Mouse (Mus musculus) splenic B cell, adult 2 months (primary cell): ENCODE data around the gene Drd4.
A peak's percentile ranks its signal among the peaks of the same experiment; 100 is the strongest.

Experiments used
- DNase-seq: peaks from one replicate; pipeline ENCODE4 v3.0.0-alpha.2; 2011; ENCODE audit warnings: low read depth, low spot score
- H3K27me3 ChIP-seq: 2 replicates; pipeline ENCODE4 v1.6.1; 2012; ENCODE audit warnings: mild to moderate bottlenecking, low read length, moderate library complexity, mixed read lengths; ENCODE audit not compliant: control insufficient read depth, poor library complexity, insufficient read depth, severe bottlenecking
- H3K36me3 ChIP-seq: 2 replicates; pipeline ENCODE4 v1.6.1; 2012; ENCODE audit warnings: mild to moderate bottlenecking, low read length, moderate library complexity, mixed read lengths; ENCODE audit not compliant: control insufficient read depth, poor library complexity, insufficient read depth, severe bottlenecking

Drd4 gene

DNA sequence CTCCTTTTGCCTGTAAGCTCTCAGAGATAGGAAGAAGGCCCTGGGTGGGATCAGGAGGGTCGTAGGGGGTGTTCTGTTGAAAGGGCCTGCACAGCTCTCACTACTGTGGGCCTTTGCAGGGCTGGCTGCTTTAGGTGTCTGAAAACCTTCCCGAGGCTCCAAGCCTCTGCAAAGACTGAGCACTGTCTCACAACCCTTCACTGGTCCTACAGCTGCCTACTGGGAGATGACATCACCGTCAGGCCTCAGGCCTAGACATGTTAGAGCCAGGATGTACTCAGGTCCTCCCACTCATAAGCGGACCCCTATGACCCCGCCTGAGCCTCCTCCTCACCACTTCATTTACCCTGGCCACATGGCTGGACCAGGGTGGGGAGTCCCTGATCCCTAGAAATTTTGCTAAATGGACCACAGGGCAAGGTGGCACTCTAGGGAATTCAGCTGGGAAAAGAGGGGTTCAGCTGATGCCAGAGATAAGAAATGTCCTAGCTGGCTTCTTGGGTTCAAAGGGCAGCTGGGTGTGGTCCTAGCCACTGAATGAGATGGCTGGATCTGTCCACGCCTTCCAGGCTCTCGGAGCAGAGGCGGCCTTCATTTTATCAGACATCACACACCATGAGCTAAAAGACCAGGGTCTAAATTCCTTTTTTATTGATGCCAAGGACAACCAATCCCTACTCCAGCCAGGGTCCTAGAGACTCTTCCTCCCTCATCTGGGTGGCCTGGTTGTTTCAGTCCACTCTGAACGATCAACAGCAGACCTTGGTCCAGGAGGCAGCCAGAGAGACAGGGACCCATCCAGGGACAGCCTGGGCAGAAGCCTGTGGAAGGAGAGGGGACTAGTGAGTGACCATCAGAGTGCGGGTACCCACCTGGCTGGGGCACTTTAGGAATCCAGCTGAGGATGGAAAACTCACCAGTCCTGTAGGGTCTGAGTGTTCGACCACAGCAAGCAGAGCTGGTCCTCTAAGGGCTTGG, 13.8 kb upstream of the Drd4 start:
- no peak for DNase-seq
- Histone ChIP-seq H3K27me3 (no peaks in the 10 kb centered on the region), H3K36me3 (no peaks in the 10 kb centered on the region)

DNA sequence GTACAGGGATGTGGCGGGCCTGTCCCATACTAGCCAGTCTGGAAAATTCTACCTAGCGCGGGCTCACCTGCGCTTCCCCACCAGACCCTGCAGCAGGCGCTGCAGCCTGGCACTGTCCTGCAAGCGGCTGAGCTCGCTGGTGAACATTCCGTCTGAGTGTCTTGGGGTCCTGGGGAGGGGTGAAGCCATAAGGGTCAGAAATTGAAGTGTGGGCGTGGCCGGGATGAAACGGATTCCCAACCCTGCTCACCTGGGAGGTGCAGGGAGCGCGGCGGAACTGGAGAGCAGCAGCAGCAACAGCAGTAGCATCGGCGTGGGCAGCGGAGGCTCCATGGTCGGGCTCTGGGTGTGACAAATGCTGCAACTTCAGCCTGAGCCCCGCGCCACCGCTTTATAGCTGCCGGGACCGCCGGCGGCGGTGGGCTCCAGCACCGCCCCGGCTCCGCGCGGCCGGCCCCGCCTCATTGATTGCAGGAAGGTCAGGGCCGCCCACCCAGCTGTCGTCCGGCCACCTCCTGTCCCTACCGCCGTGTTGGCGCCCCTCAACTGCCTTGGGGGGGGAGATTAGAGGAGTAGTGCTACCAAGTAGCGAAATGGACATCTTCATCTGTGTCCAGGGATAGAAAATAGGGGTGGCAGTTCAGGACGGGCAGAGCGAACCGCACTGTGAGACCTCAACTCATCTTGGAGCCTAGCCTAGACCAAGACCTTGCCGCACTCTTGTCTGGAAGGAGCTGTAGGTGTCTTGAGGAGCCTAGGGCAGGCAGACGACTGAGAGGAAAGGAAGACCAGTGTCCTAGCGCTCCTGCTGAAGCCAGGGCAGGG, 12.8 kb upstream of the Drd4 start, which contains the start of gene Sct:
TSS of gene Sct (minus strand) at position 368 of the 825 bp plus-strand sequence.
- DNase-seq: peak; percentile 31
- no peaks in the 10 kb centered on the region for H3K27me3 ChIP-seq

GRCm38 (mm10) chr7:141281442-141281841, 10.4 kb upstream of the Drd4 start:
- Histone ChIP-seq H3K27me3 (no peaks in the 10 kb centered on the region), H3K36me3 (no peaks in the 10 kb centered on the region)
- DNase-seq: no peak

More for the DNA sequence above, 12.8 kb upstream of the Drd4 start, which contains the start of gene Sct:
- H3K36me3 ChIP-seq: no peaks in the 10 kb centered on the region

GRCm38 (mm10) chr7:141282756-141283155, 9.1 kb upstream of the Drd4 start:
- H3K36me3 ChIP-seq: no peaks in the 10 kb centered on the region
- H3K27me3 ChIP-seq: no peaks in the 10 kb centered on the region
- DNase-seq: no peak

- no peaks in the 10 kb centered on the region for H3K36me3 ChIP-seq
- DNase-seq: no peak
- no peaks in the 10 kb centered on the region; the same call in 1 of the 2 replicates for H3K27me3 ChIP-seq
These were observed 3.8 kb upstream of the Drd4 start for GRCm38 (mm10) chr7:141288042-141288441.

- H3K36me3 ChIP-seq: no peaks in the 10 kb centered on the region
- DNase-seq: no peak
- H3K27me3 ChIP-seq: no peaks in the 10 kb centered on the region; the same call in 1 of the 2 replicates
These were observed 980 bp downstream of the Drd4 start for GRCm38 (mm10) chr7:141292583-141293388.

DNA sequence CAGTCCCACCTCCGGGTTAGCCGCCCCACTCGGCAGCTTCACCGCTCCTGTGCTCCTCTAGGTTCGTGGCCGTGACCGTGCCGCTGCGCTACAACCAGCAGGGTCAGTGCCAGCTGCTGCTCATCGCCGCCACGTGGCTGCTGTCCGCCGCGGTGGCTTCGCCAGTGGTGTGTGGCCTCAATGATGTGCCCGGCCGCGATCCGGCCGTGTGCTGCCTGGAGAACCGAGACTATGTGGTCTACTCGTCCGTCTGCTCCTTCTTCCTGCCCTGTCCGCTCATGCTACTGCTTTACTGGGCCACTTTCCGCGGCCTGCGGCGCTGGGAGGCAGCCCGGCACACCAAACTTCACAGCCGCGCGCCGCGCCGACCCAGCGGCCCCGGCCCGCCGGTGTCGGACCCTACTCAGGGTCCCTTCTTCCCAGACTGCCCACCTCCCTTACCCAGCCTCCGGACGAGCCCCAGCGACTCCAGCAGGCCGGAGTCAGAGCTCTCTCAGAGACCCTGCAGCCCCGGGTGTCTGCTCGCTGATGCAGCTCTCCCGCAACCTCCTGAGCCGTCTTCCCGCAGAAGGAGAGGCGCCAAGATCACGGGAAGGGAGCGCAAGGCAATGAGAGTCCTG, 2.2 kb downstream of the Drd4 start:
- no peaks in the 10 kb centered on the region for H3K36me3 ChIP-seq
- no peak for DNase-seq

GRCm38 (mm10) chr7:141294479-141294878, 2.7 kb downstream of the Drd4 start:
- no peak for DNase-seq
- no peaks in the 10 kb centered on the region for H3K36me3 ChIP-seq
- no peaks in the 10 kb centered on the region; the same call in 1 of the 2 replicates for H3K27me3 ChIP-seq

More for the DNA sequence above, 2.2 kb downstream of the Drd4 start:
- no peaks in the 10 kb centered on the region; the same call in 1 of the 2 replicates for H3K27me3 ChIP-seq

- DNase-seq: no peak
- H3K27me3 ChIP-seq: no peaks in the 10 kb centered on the region
- no peaks in the 10 kb centered on the region for H3K36me3 ChIP-seq
These were observed 6.3 kb downstream of the Drd4 start for GRCm38 (mm10) chr7:141297926-141298650.

DNA sequence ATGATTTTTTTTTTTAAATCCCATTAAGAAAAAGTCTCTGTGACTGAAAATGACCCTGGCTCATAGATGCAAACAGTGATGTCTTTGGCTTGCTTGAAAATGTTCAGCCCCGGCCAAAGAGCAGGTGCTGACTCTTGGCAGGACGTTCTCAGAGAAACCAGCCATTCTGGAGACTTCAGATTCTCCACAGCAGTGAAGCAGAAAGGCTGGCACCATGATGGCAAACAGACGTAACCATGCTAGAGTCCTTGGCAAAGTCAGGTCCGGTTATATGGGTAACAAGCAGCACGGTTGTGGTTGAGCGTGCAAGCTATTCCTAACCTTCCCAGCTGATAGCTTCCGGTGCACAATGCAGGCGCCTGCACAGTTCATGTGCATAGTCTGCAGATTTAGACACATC, 7.4 kb downstream of the Drd4 start:
- H3K27me3 ChIP-seq: no peaks in the 10 kb centered on the region
- no peaks in the 10 kb centered on the region for H3K36me3 ChIP-seq

GRCm38 (mm10) chr7:141301386-141301785, 9.6 kb downstream of the Drd4 start:
- no peak for DNase-seq
- no peaks in the 10 kb centered on the region for H3K27me3 ChIP-seq
- peaks cover 7% of the 10 kb centered on the region; the same call in 1 of the 2 replicates for H3K36me3 ChIP-seq

More for the DNA sequence above, 7.4 kb downstream of the Drd4 start:
- DNase-seq: no peak

GRCm38 (mm10) chr7:141302702-141303268, 11.0 kb downstream of the Drd4 start:
- H3K36me3 ChIP-seq: peaks cover 7% of the 10 kb centered on the region
- no peaks in the 10 kb centered on the region for H3K27me3 ChIP-seq
- no peak for DNase-seq

DNA sequence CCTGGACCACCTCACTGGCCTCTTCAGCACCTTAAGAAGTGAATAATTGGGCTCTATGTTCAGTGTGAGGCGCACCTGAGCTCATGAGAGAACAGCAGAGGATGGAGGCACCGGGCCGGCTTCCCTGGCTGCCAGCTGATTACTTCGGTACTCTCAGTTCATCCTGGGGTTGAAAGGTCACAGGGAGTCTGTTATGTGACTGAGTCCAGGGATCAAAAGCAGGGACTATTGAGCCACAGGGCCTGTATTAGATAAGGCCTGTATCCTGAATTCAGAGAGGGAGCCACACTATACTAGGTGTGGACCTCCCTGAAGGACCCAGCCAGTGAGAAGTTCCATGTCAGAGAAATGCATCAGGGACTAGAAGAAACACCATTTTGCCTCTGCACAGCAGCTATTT, 12.7 kb downstream of the Drd4 start:
- Histone ChIP-seq H3K27me3 (no peaks in the 10 kb centered on the region), H3K36me3 (peaks cover 9% of the 10 kb centered on the region)
- no peak for DNase-seq
